Mouse (Mus musculus): ENCODE measurements around the gene Lct. TPM values are rescaled to one million over a fixed set of nuclear protein-coding genes. Genes with fewer than 3 reads are reported as not detected.

The Lct gene
- 0.31 and 0.55 TPM in 2 replicates for polyA plus RNA-seq (2016; fragmentation: Nextera tagmentation; extraction: Ambion mirVana)

DNA sequence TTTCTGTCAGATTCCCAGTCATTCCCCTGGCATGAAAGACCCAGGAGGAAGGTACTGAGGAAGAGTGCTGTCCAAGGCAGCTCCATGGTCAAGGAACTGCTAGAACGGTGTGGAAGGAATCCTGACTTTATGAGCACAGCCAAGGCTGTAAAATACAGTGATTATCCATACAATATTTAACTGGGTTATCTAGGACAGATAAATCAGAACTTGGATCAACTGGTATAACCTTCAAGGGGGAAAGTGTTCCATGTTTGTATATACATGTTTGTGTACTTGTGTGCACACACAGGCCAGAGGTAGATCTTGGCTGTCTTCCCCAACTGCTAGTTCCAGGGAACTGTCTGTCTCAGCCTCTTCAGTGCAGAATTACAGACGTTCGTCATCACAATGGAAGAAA, at the start of gene Lct:
Gene Lct, minus strand, starts transcription at position 101 of the 400 bp plus-strand sequence.
- WGBS, result 86% methylated on average over 3 of the region's 3 CpGs
- Histone ChIP-seq H3K4me1 (no peaks in the 10 kb centered on the region), H3K36me3 (replicated peaks) (peaks cover 93% of the 10 kb centered on the region), H3K4me3 (no peak within 1 kb of the TSS), H3K27me3 (replicated peaks; ENCODE audit: low read depth, poor library complexity, severe bottlenecking) (no peaks in the 10 kb centered on the region), H3K27ac (replicated peaks) (no peak within 1 kb of the TSS), H3K9me3 (no peaks in the 10 kb centered on the region)
- DNase-seq (ENCODE audit: low spot score), result no peak

DNA sequence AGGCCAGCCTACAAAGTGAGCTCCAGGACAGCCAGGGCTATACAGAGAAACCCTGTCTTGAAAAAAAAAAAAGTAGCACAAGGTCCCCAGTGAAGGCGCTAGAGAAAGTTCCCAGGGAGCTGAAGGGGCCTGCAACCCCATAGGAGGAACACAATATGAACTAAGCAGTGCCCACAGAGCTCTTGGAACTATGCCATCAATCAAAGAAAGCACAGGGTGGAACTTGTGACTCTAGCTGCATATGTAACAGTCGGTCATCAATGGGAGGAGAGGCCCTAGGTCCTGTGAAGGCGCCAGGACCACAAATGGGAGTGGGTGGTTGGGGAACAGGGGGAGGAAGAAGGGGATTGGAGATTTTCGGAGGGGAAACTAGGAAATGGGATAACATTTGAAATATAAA, 48.7 kb upstream of the Lct start:
- no peaks in the 10 kb centered on the region for H3K9me3 ChIP-seq
- no peaks in the 10 kb centered on the region for H3K4me1 ChIP-seq
- no peak overlapping the region for H3K27ac ChIP-seq (replicated peaks)
- H3K27me3 ChIP-seq (replicated peaks; ENCODE audit: low read depth, poor library complexity, severe bottlenecking), result no peaks in the 10 kb centered on the region
- peaks cover 72% of the 10 kb centered on the region for H3K36me3 ChIP-seq (replicated peaks)
- DNase-seq (ENCODE audit: low spot score), result no peak
- no peak overlapping the region for H3K4me3 ChIP-seq
- 93% methylated on average over 4 of the region's 4 CpGs for WGBS

DNA sequence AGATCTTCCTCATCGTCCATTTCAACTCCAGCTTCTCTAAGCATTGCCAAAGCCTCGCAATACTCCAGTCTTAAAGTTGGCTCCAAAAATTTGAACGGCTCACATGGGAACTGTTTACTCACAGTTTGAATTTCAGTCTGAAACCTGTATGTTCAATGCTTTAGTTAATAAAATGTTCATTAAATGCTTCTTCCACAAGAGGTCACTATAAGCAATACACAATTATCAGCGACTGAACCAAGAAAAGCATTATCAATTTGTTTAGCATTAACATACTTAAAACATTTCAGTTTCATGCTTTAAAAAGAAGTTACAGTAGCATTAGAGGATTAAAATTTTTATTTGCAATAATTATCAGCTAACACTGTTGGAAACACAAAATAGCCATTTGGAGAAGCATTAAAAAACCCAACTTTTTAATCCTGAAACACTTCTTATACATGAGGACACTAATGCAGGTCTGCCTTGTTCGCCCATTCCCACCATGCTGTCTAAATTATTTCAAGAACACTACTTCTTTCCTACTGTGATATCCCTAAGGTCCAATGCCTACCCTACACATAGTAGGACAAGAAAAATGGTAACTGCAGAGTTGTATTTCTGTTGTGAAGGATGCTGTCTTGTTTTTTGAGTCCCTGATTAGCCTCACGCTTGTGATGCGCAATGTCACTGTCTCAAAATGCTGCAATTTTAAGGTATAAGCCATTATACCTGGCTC, 44.2 kb upstream of the Lct start:
- Histone ChIP-seq H3K4me1 (no peaks in the 10 kb centered on the region), H3K9me3 (no peaks in the 10 kb centered on the region), H3K27ac (replicated peaks) (no peak overlapping the region), H3K36me3 (replicated peaks) (peaks cover 72% of the 10 kb centered on the region), H3K4me3 (no peak overlapping the region), H3K27me3 (replicated peaks; ENCODE audit: low read depth, poor library complexity, severe bottlenecking) (no peaks in the 10 kb centered on the region)
- WGBS, result 86% methylated on average over 7 of the region's 7 CpGs
- DNase-seq (ENCODE audit: low spot score), result no peak

DNA sequence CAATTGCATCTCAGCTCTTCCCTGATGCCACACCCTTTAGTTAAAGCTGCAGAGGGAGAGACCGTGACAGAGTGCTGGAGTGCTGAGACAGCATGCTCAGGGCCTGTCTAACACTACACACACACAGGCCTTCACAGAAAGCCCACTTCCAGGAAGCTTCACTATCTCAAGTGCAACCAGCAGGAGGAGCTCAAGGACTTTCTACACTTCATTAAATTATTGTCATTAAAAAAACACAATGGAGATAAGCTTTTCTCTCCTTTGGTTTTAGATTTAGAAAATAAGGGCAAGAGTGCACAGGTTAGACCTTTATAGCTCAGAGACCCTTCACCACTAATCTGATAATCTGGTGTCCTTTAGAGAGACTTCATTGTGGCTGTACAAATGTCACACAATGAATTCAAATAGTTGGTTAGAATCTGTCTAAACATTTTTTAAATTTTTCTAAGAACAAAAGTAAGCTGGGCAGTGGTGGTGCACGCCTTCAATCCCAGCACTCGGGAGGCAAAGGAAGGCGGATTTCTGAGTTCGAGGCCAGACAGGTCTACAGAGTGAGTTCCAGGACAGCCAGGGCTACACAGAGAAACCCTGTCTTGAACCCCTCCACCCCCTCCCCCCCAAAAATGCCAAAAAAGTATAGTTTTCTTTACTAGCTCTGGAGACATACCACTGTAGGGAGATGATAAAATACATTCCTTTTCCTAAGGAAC, 40.8 kb upstream of the Lct start:
- peak; percentile 30 for DNase-seq (ENCODE audit: low spot score)
- no peak overlapping the region for H3K27ac ChIP-seq (replicated peaks)
- H3K9me3 ChIP-seq, result no peaks in the 10 kb centered on the region
- no peaks in the 10 kb centered on the region for H3K4me1 ChIP-seq
- H3K27me3 ChIP-seq (replicated peaks; ENCODE audit: low read depth, poor library complexity, severe bottlenecking), result no peaks in the 10 kb centered on the region
- WGBS, result 82% methylated on average over 5 of the region's 5 CpGs
- no peak overlapping the region for H3K4me3 ChIP-seq
- H3K36me3 ChIP-seq (replicated peaks), result peaks cover 69% of the 10 kb centered on the region

- peaks cover 26% of the 10 kb centered on the region for H3K4me1 ChIP-seq
- no peak overlapping the region for H3K27ac ChIP-seq (replicated peaks)
- H3K9me3 ChIP-seq, result no peaks in the 10 kb centered on the region
- no peak overlapping the region for H3K4me3 ChIP-seq
- peaks cover 56% of the 10 kb centered on the region for H3K36me3 ChIP-seq (replicated peaks)
- no peaks in the 10 kb centered on the region for H3K27me3 ChIP-seq (replicated peaks; ENCODE audit: low read depth, poor library complexity, severe bottlenecking)
- no peak for DNase-seq (ENCODE audit: low spot score)
- 80% methylated on average over 2 of the region's 2 CpGs for WGBS
Measured at GRCm38 (mm10) chr1:128360601-128361000, 32.5 kb upstream of the Lct start.

- peaks cover 26% of the 10 kb centered on the region for H3K4me1 ChIP-seq
- WGBS, result 3% methylated on average over 38 of the region's 38 CpGs
- DNase-seq (ENCODE audit: low spot score), result peak; percentile 96
- peak within 1 kb of the TSS; percentile 87 for H3K4me3 ChIP-seq
- no peaks in the 10 kb centered on the region for H3K27me3 ChIP-seq (replicated peaks; ENCODE audit: low read depth, poor library complexity, severe bottlenecking)
- peaks cover 58% of the 10 kb centered on the region for H3K36me3 ChIP-seq (replicated peaks)
- peak within 1 kb of the TSS; percentile 96 for H3K27ac ChIP-seq (replicated peaks)
- no peaks in the 10 kb centered on the region for H3K9me3 ChIP-seq
Measured at GRCm38 (mm10) chr1:128359554-128360376, 31.6 kb upstream of the Lct start, which contains the start of gene Mcm6. Gene Mcm6 (minus strand): TSS chr1:128359664.

- WGBS, result 1% methylated on average over 35 of the region's 35 CpGs
Measured at GRCm38 (mm10) chr1:128358916-128359553, 30.9 kb upstream of the Lct start.

GRCm38 (mm10) chr1:128358276-128358675, 30.2 kb upstream of the Lct start:
- Histone ChIP-seq H3K27me3 (replicated peaks; ENCODE audit: low read depth, poor library complexity, severe bottlenecking) (no peaks in the 10 kb centered on the region), H3K4me3 (peak overlapping the region; percentile 87), H3K27ac (replicated peaks) (0 out of 2 replicates have a peak overlapping the region, but pooled peaks have one; percentile 96), H3K4me1 (peaks cover 26% of the 10 kb centered on the region), H3K36me3 (replicated peaks) (peaks cover 62% of the 10 kb centered on the region), H3K9me3 (no peaks in the 10 kb centered on the region)
- 75% methylated on average over 6 of the region's 6 CpGs for WGBS
- no peak for DNase-seq (ENCODE audit: low spot score)

More at GRCm38 (mm10) chr1:128358916-128359553, 30.9 kb upstream of the Lct start:
- Histone ChIP-seq H3K36me3 (replicated peaks) (peaks cover 58% of the 10 kb centered on the region), H3K27me3 (replicated peaks; ENCODE audit: low read depth, poor library complexity, severe bottlenecking) (no peaks in the 10 kb centered on the region), H3K4me1 (peaks cover 26% of the 10 kb centered on the region), H3K27ac (replicated peaks) (peak overlapping the region; percentile 96), H3K4me3 (peak overlapping the region; percentile 87), H3K9me3 (no peaks in the 10 kb centered on the region)
- DNase-seq (ENCODE audit: low spot score), result peak; percentile 61

GRCm38 (mm10) chr1:128357452-128357851, 29.3 kb upstream of the Lct start:
- H3K4me3 ChIP-seq, result peak overlapping the region; percentile 87
- no peak for DNase-seq (ENCODE audit: low spot score)
- peaks cover 62% of the 10 kb centered on the region for H3K36me3 ChIP-seq (replicated peaks)
- H3K4me1 ChIP-seq, result peaks cover 26% of the 10 kb centered on the region
- no peaks in the 10 kb centered on the region for H3K27me3 ChIP-seq (replicated peaks; ENCODE audit: low read depth, poor library complexity, severe bottlenecking)
- H3K27ac ChIP-seq (replicated peaks), result peak overlapping the region; percentile 25; the same call in 1 of the 2 replicates
- H3K9me3 ChIP-seq, result no peaks in the 10 kb centered on the region
- 68% methylated on average over 3 of the region's 3 CpGs for WGBS

DNA sequence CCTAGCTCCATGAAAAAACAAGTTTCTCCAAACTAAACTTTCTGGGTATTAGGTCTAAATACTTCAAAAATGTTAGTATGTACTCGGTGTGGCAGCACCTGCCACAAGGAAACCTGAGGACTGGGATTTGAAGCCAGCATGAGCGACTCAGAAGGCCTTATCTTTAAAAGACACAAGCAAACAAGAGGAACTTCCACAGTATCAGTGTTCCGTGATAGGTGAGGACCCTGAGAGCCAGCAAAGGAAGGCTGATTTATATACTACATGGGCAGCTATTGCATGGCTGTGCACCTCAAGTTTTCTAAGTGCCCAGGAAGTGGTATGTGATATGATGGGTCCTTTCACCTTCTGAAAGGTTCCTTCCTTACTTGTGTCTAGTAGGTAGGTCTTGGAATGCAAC, 25.0 kb upstream of the Lct start:
- Histone ChIP-seq H3K27me3 (replicated peaks; ENCODE audit: low read depth, poor library complexity, severe bottlenecking) (no peaks in the 10 kb centered on the region), H3K27ac (replicated peaks) (no peak overlapping the region), H3K36me3 (replicated peaks) (peaks cover 93% of the 10 kb centered on the region), H3K4me3 (no peak overlapping the region), H3K4me1 (peaks cover 13% of the 10 kb centered on the region), H3K9me3 (no peaks in the 10 kb centered on the region)
- WGBS, result 88% methylated on average over 3 of the region's 3 CpGs
- no peak for DNase-seq (ENCODE audit: low spot score)

- H3K27me3 ChIP-seq (replicated peaks; ENCODE audit: low read depth, poor library complexity, severe bottlenecking), result no peaks in the 10 kb centered on the region
- WGBS, result 75% methylated on average over 10 of the region's 10 CpGs
Measured at GRCm38 (mm10) chr1:128344232-128344631, 16.1 kb upstream of the Lct start.

More at GRCm38 (mm10) chr1:128344232-128344631, 16.1 kb upstream of the Lct start:
- no peak for DNase-seq (ENCODE audit: low spot score)
- Histone ChIP-seq H3K27ac (replicated peaks) (no peak overlapping the region), H3K36me3 (replicated peaks) (peaks cover 97% of the 10 kb centered on the region), H3K9me3 (no peaks in the 10 kb centered on the region), H3K4me1 (no peaks in the 10 kb centered on the region), H3K4me3 (no peak overlapping the region)
